Mouse (Mus musculus): ENCODE measurements at regions not wholly inside any gene's neighbourhood (a gene's known extent, or its start where the extent isn't known, plus 50 kb on each side); places are given as distances from the start of the nearest gene placed in this dataset.

DNA sequence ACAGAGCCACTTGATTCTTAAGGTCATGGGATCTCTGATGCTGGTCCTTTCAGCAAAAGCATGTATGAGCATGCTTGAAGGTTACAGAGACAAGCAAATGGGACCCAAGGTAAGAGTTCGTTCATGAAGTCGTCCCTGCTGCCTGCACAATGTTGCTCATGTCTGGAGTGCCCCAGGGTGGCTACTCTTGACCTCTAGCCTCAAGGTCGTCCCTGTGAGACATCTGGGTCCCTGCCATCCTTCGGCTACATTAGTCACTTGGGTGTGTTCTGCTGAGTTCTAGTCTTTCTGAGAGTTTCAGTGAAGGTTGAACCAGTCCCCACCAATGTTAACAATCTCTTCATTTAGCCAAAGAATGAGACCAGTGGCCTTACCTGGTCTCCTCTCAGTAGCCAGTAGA, 81.5 kb upstream of the Ccn6 start:
- TF ChIP-seq CTCF (IDR thresholded peaks at IDR 0.05) (no peak), POLR2A (IDR thresholded peaks at IDR 0.05; ENCODE audit: insufficient read depth, low read depth, low read length) (no peak)
